Mouse (Mus musculus): Measurements from ENCODE around the gene Mdm2. TPM values are rescaled to one million over a fixed set of nuclear protein-coding genes. Genes with fewer than 3 reads are reported as not detected.

The Mdm2 gene
- total RNA-seq, 1 experiment from 2014 or later: 61.9 TPM

- peak; percentile 44 for DNase-seq
These were observed 28.3 kb downstream of the Mdm2 start for GRCm38 (mm10) chr10:117681999-117682857.

GRCm38 (mm10) chr10:117681543-117681942, 29.0 kb downstream of the Mdm2 start:
- no peak for DNase-seq

GRCm38 (mm10) chr10:117680868-117681513, 29.6 kb downstream of the Mdm2 start:
- DNase-seq: no peak

GRCm38 (mm10) chr10:117679963-117680473, 30.5 kb downstream of the Mdm2 start:
- DNase-seq: no peak

GRCm38 (mm10) chr10:117679029-117679686, 31.4 kb downstream of the Mdm2 start:
- no peak for DNase-seq

- DNase-seq: no peak
These were observed 32.2 kb downstream of the Mdm2 start for GRCm38 (mm10) chr10:117678357-117678756.

- DNase-seq: no peak
These were observed 32.9 kb downstream of the Mdm2 start for GRCm38 (mm10) chr10:117677494-117678236.

GRCm38 (mm10) chr10:117676644-117677313, 33.8 kb downstream of the Mdm2 start:
- no peak for DNase-seq

- DNase-seq: peak; percentile 23
These were observed 34.4 kb downstream of the Mdm2 start for GRCm38 (mm10) chr10:117676036-117676643.

GRCm38 (mm10) chr10:117675096-117676035, 35.2 kb downstream of the Mdm2 start:
- peak; percentile 35 for DNase-seq

GRCm38 (mm10) chr10:117674359-117675019, 36.1 kb downstream of the Mdm2 start:
- DNase-seq: no peak

GRCm38 (mm10) chr10:117673913-117674312, 36.6 kb downstream of the Mdm2 start:
- no peak for DNase-seq

GRCm38 (mm10) chr10:117672693-117673092, 37.9 kb downstream of the Mdm2 start:
- DNase-seq: no peak

GRCm38 (mm10) chr10:117671930-117672666, 38.5 kb downstream of the Mdm2 start:
- no peak for DNase-seq

GRCm38 (mm10) chr10:117671266-117671665, 39.3 kb downstream of the Mdm2 start:
- DNase-seq: no peak

- DNase-seq: no peak
These were observed 39.8 kb downstream of the Mdm2 start for GRCm38 (mm10) chr10:117670791-117671190.

- no peak for DNase-seq
These were observed 40.5 kb downstream of the Mdm2 start for GRCm38 (mm10) chr10:117670092-117670491.

- no peak for DNase-seq
These were observed 41.0 kb downstream of the Mdm2 start for GRCm38 (mm10) chr10:117669449-117670090.
